In genomic region chr2:131254329-131254713, GRCm38 (mm10) we compare ENCODE assay signal across 8 mouse cellular contexts. TPM values are rescaled to one million over a fixed set of nuclear protein-coding genes. Genes with fewer than 3 reads are reported as not detected.
DNase-seq lines count a peak whose midpoint lies in the region; ATAC-seq and TF ChIP-seq lines count a peak whose summit lies in the region.

No protein-coding gene starts in this region.

- no peaks in the 10 kb centered on the region for H3K9me3 ChIP-seq in kidney, embryonic 15.5 days (replicated peaks)
- H3K9me3 ChIP-seq in forebrain, embryonic 15.5 days: no peaks in the 10 kb centered on the region

- no peaks in the 10 kb centered on the region for H3K27me3 ChIP-seq in heart, adult 2 months (ENCODE audit: control insufficient read depth, insufficient read depth, low read length)
- H3K27me3 ChIP-seq in kidney, embryonic 15.5 days: no peaks in the 10 kb centered on the region
- no peaks in the 10 kb centered on the region for H3K27me3 ChIP-seq in forebrain, embryonic 15.5 days

- no peak; the same call in 1 of the 2 replicates for TF ChIP-seq CTCF in heart, adult 2 months (IDR thresholded peaks at IDR 0.05)

- 21% methylated on average over 2 of the region's 2 CpGs for WGBS in heart, adult 2 months
- 38% methylated on average over 2 of the region's 2 CpGs for WGBS in kidney, embryonic 15.5 days
- 81% methylated on average over 2 of the region's 2 CpGs for WGBS in forebrain, embryonic 15.5 days

- peak overlapping the region; percentile 72 for H3K27ac ChIP-seq in heart, adult 2 months
- H3K27ac ChIP-seq in brown adipose tissue, adult 24 weeks (replicated peaks; ENCODE audit: low read depth, low read length): peak overlapping the region; percentile 64
- H3K27ac ChIP-seq in kidney, embryonic 15.5 days: peak overlapping the region; percentile 82
- H3K27ac ChIP-seq in forebrain, embryonic 15.5 days (replicated peaks): no peak overlapping the region

- peaks cover 5% of the 10 kb centered on the region for H3K4me1 ChIP-seq in heart, adult 2 months (ENCODE audit: control insufficient read depth, insufficient read depth, low read length)
- peaks cover 5% of the 10 kb centered on the region for H3K4me1 ChIP-seq in brown adipose tissue, adult 24 weeks (ENCODE audit: control insufficient read depth, insufficient read depth, insufficient read length, low read length)
- H3K4me1 ChIP-seq in kidney, embryonic 15.5 days: peaks cover 16% of the 10 kb centered on the region
- no peaks in the 10 kb centered on the region for H3K4me1 ChIP-seq in forebrain, embryonic 15.5 days

- H3K79me2 ChIP-seq in heart, adult 2 months (replicated peaks; ENCODE audit: control insufficient read depth, insufficient read depth, low read length): no peaks in the 10 kb centered on the region

- H3K36me3 ChIP-seq in heart, adult 2 months (ENCODE audit: control insufficient read depth, insufficient read depth, low read length): 0 out of 2 replicates have a peak, but pooled peaks cover 4% of the 10 kb centered on the region
- H3K36me3 ChIP-seq in kidney, embryonic 15.5 days: peaks cover 3% of the 10 kb centered on the region; the same call in 1 of the 2 replicates
- no peaks in the 10 kb centered on the region for H3K36me3 ChIP-seq in forebrain, embryonic 15.5 days

- TF ChIP-seq EP300 in heart, adult 2 months (IDR thresholded peaks at IDR 0.05; ENCODE audit: insufficient read depth, low read depth, low read length): no peak

- peak; percentile 57; the same call in 1 of the 2 replicates for ATAC-seq in kidney, embryonic 15.5 days (replicated peaks; ENCODE audit: low FRiP score)
- ATAC-seq in forebrain, embryonic 15.5 days (replicated peaks): no peak

- H3K4me2 ChIP-seq in kidney, embryonic 15.5 days: peak overlapping the region; percentile 41
- no peak overlapping the region for H3K4me2 ChIP-seq in forebrain, embryonic 15.5 days (replicated peaks)

- TF ChIP-seq POLR2A in heart, adult 2 months (IDR thresholded peaks at IDR 0.05; ENCODE audit: insufficient read depth, low read depth, low read length): no peak

- intact Hi-C loops in heart, adult 2 months (cut with DNase I): loop anchor here (1.0 to 5.0 kb wide), 4 partner anchors 44 to 292 kb away; partner anchors contain the start of gene 1700037H04Rik
- intact Hi-C loops in heart, postnatal 14 days (cut with DNase I): loop anchor here (1.0 to 2.0 kb wide), 2 partner anchors 76 to 159 kb away; no protein-coding TSS in a partner anchor

- H3K4me3 ChIP-seq in heart, adult 2 months: no peak overlapping the region
- no peak overlapping the region for H3K4me3 ChIP-seq in brown adipose tissue, adult 24 weeks (ENCODE audit: insufficient read depth, low read depth, low read length)
- no peak overlapping the region for H3K4me3 ChIP-seq in kidney, embryonic 15.5 days (replicated peaks)
- H3K4me3 ChIP-seq in forebrain, embryonic 15.5 days: no peak overlapping the region

- peak in 1 of 2 experiments; percentile 21 for DNase-seq in heart, adult 2 months
- DNase-seq in heart, postnatal 14 days: no peak
- peak; percentile 65 for DNase-seq in lung, postnatal 14 days
- no peak for DNase-seq in spleen, postnatal 10 days (ENCODE audit: low spot score in 2 of 2)
- no peak for DNase-seq in spleen, postnatal 14 days (ENCODE audit: low spot score in 2 of 2)

- 0 out of 2 replicates have a peak overlapping the region, but pooled peaks have one; percentile 2 for H3K9ac ChIP-seq in heart, adult 2 months (ENCODE audit: low read depth, low read length)
- no peak overlapping the region for H3K9ac ChIP-seq in kidney, embryonic 15.5 days
- H3K9ac ChIP-seq in forebrain, embryonic 15.5 days (replicated peaks): no peak overlapping the region

RNA-seq across cellular contexts. Expression of gene Pank2, which starts 8.0 kb away (rescaled TPM):
- total RNA-seq in heart, adult 2 months (2021): 10 to 100 TPM; 20.7 to 25.4 TPM
- 8.5 and 19.3 TPM in 2 replicates for polyA plus RNA-seq in heart, adult 2 months (2012; rRNA removed)
- 10 to 100 TPM; 27.2 to 28.2 TPM for total RNA-seq in heart, postnatal 14 days (2021)
- 23.4 and 38.5 TPM in 2 replicates for polyA plus RNA-seq in brown adipose tissue, adult 24 weeks (2012; ENCODE audit: insufficient read depth, insufficient read length, missing spikeins)
- 38.3 and 39.0 TPM in 2 replicates for polyA plus RNA-seq in kidney, embryonic 15.5 days (2015; fragmentation: Nextera tagmentation; extraction: Ambion mirVana)
- polyA plus RNA-seq in forebrain, embryonic 15.5 days (2015; fragmentation: Nextera tagmentation; extraction: Ambion mirVana): 36.4 and 37.0 TPM in 2 replicates

RNA-seq across cellular contexts. Expression of gene Mavs, which starts 20.5 kb away (rescaled TPM):
- total RNA-seq in heart, adult 2 months (2021): 10 to 100 TPM; 65.2 to 79.6 TPM
- 89.0 and 127 TPM in 2 replicates for polyA plus RNA-seq in heart, adult 2 months (2012; rRNA removed)
- total RNA-seq in heart, postnatal 14 days (2021): 10 to 100 TPM; 52.1 to 54.8 TPM
- polyA plus RNA-seq in brown adipose tissue, adult 24 weeks (2012; ENCODE audit: insufficient read depth, insufficient read length, missing spikeins): 57.1 and 83.3 TPM in 2 replicates
- 27.8 and 30.2 TPM in 2 replicates for polyA plus RNA-seq in kidney, embryonic 15.5 days (2015; fragmentation: Nextera tagmentation; extraction: Ambion mirVana)
- polyA plus RNA-seq in forebrain, embryonic 15.5 days (2015; fragmentation: Nextera tagmentation; extraction: Ambion mirVana): 5.9 and 6.4 TPM in 2 replicates

RNA-seq across cellular contexts. Expression of gene Ap5s1, which starts 47.4 kb away (rescaled TPM):
- 10 to 100 TPM; 33.1 to 41.7 TPM for total RNA-seq in heart, adult 2 months (2021)
- 71.4 and 121 TPM in 2 replicates for polyA plus RNA-seq in heart, adult 2 months (2012; rRNA removed)
- 10 to 100 TPM; 37.3 to 40.8 TPM for total RNA-seq in heart, postnatal 14 days (2021)
- polyA plus RNA-seq in brown adipose tissue, adult 24 weeks (2012; ENCODE audit: insufficient read depth, insufficient read length, missing spikeins): 15.9 and 26.0 TPM in 2 replicates
- 25.6 TPM in 2 replicates for polyA plus RNA-seq in kidney, embryonic 15.5 days (2015; fragmentation: Nextera tagmentation; extraction: Ambion mirVana)
- 36.5 and 37.0 TPM in 2 replicates for polyA plus RNA-seq in forebrain, embryonic 15.5 days (2015; fragmentation: Nextera tagmentation; extraction: Ambion mirVana)
